Mouse (Mus musculus) frontal cortex, adult (tissue): ENCODE data around the gene Kcnq2.

Experiments
- ATAC-seq: cut with Nextera tagmentation; 2 replicates; pipeline ENCODE4 v1.9.2; 2017; ENCODE audit warnings: mild to moderate bottlenecking, moderate library complexity, mixed read lengths; ENCODE audit not compliant: low TSS enrichment

Gene Kcnq2

GRCm38 (mm10) chr2:181134591-181135445 lies at the start of gene Kcnq2:
Gene Kcnq2, minus strand, starts transcription at chr2:181135300.
- ATAC-seq, result peak; percentile 38; the same call in 1 of the 2 replicates

GRCm38 (mm10) chr2:181180898-181181297 lies 45.8 kb upstream of the Kcnq2 start:
- ATAC-seq, result no peak; the same call in 1 of the 2 replicates

- no peak for ATAC-seq
These were observed 43.4 kb upstream of the Kcnq2 start for GRCm38 (mm10) chr2:181178471-181178870.

- no peak for ATAC-seq
These were observed 42.9 kb upstream of the Kcnq2 start for GRCm38 (mm10) chr2:181178015-181178414.

GRCm38 (mm10) chr2:181174646-181175045 lies 39.5 kb upstream of the Kcnq2 start:
- peak; percentile 85 for ATAC-seq

- ATAC-seq, result no peak
These were observed 31.4 kb upstream of the Kcnq2 start for GRCm38 (mm10) chr2:181166469-181166868.

- ATAC-seq, result no peak
These were observed 25.7 kb upstream of the Kcnq2 start for GRCm38 (mm10) chr2:181160821-181161220.

GRCm38 (mm10) chr2:181159771-181160170 lies 24.7 kb upstream of the Kcnq2 start:
- ATAC-seq, result peak; percentile 75

- ATAC-seq, result peak; percentile 48
These were observed 24.0 kb upstream of the Kcnq2 start for GRCm38 (mm10) chr2:181159091-181159514.

- ATAC-seq, result no peak
These were observed 23.4 kb upstream of the Kcnq2 start for GRCm38 (mm10) chr2:181158471-181158870.

GRCm38 (mm10) chr2:181157716-181158302 lies 22.7 kb upstream of the Kcnq2 start:
- no peak for ATAC-seq

- no peak for ATAC-seq
These were observed 22.1 kb upstream of the Kcnq2 start for GRCm38 (mm10) chr2:181157180-181157579.

- peak; percentile 33 for ATAC-seq
These were observed 21.4 kb upstream of the Kcnq2 start, which contains the start of gene Eef1a2 for GRCm38 (mm10) chr2:181156248-181157121. Gene Eef1a2, minus strand, starts transcription at chr2:181157014.

- no peak for ATAC-seq
These were observed 20.7 kb upstream of the Kcnq2 start for GRCm38 (mm10) chr2:181155801-181156200.

GRCm38 (mm10) chr2:181154831-181155415 lies 19.8 kb upstream of the Kcnq2 start:
- ATAC-seq, result no peak

GRCm38 (mm10) chr2:181154361-181154760 lies 19.3 kb upstream of the Kcnq2 start:
- no peak for ATAC-seq

- ATAC-seq, result no peak
These were observed 18.7 kb upstream of the Kcnq2 start for GRCm38 (mm10) chr2:181153837-181154236.

GRCm38 (mm10) chr2:181153131-181153530 lies 18.0 kb upstream of the Kcnq2 start:
- no peak for ATAC-seq

- no peak for ATAC-seq
These were observed 17.6 kb upstream of the Kcnq2 start for GRCm38 (mm10) chr2:181152701-181153100.

- ATAC-seq, result peak; percentile 65
These were observed 15.2 kb upstream of the Kcnq2 start for GRCm38 (mm10) chr2:181150281-181150680.

- ATAC-seq, result no peak
These were observed 13.3 kb upstream of the Kcnq2 start for GRCm38 (mm10) chr2:181148318-181148955.
